Comparison of ENCODE assay signal across 24 mouse cellular contexts in genomic region chr13:6924136-6924535, GRCm38 (mm10).
DNase-seq lines count a peak whose midpoint lies in the region; ATAC-seq lines count a peak whose summit lies in the region.
"Had no signal": no experiment of that assay in that cellular context is flagged by ENCODE, and none has a peak within 500 bp of the region (broad histone marks: within the 10 kb centered on the region; RNA-seq: fewer than 3 reads in every experiment).

No protein-coding gene starts in this region.

- H3K36me3 ChIP-seq in kidney, embryonic 16.5 days (ENCODE audit: insufficient read depth, low read length) = no peaks in the 10 kb centered on the region
- H3K36me3 ChIP-seq: G1E had no signal

- H3K9me3 ChIP-seq in kidney, embryonic 16.5 days (ENCODE audit: low read length) = no peaks in the 10 kb centered on the region
- H3K9me3 ChIP-seq: G1E had no signal

- H3K27me3 ChIP-seq in kidney, embryonic 16.5 days (ENCODE audit: insufficient read depth, low read length) = no peaks in the 10 kb centered on the region
- H3K27me3 ChIP-seq: CH12.LX had no signal

- no peak for ATAC-seq in kidney, embryonic 16.5 days (ENCODE audit: low FRiP score, low TSS enrichment)
- ATAC-seq: activated CD4-positive, CD25-positive, alpha-beta regulatory T cell, adult 4 months; CD4-positive, CD25-positive, alpha-beta regulatory T cell, adult 4 months; Patski had no signal

- no peaks in the 10 kb centered on the region for H3K4me1 ChIP-seq in kidney, embryonic 16.5 days (ENCODE audit: insufficient read depth, low read length)

- H3K4me3 ChIP-seq in kidney, embryonic 16.5 days (ENCODE audit: low read length) = no peak overlapping the region

- H3K27ac ChIP-seq in kidney, embryonic 16.5 days (ENCODE audit: low read length) = no peak overlapping the region

- no peak overlapping the region for H3K4me2 ChIP-seq in kidney, embryonic 16.5 days (replicated peaks; ENCODE audit: low read depth, low read length)

- H3K9ac ChIP-seq in kidney, embryonic 16.5 days (replicated peaks; ENCODE audit: low read length) = no peak overlapping the region

- peak; percentile 10 for DNase-seq in adrenal gland, adult 2 months
- no peak for DNase-seq in adrenal gland, adult 18-20 months (ENCODE audit: low spot score in 2 of 2)
- peak; percentile 11 for DNase-seq in 416B (ENCODE audit: low read depth)
- DNase-seq in Muller cell, postnatal 12 days (ENCODE audit: inconsistent ontology term) = peak; percentile 76
- DNase-seq in cerebellum, postnatal 10 days = no peak
- DNase-seq: adrenal gland, adult 8-10 months; adrenal gland, postnatal 10 days; adrenal gland, postnatal 14 days; adrenal gland, postnatal 25 days; adrenal gland, postnatal 36 days; B cell, adult 2 months; cerebellum, adult 11 months; cerebellum, adult 11-12 months; cerebellum, adult 18-20 months; cerebellum, adult 2 months; cerebellum, adult 8-10 months; cerebellum, adult 9-10 months; cerebellum, adult 9-11 months had no signal

Comparison
In these comparisons a context has a peak if more than half of its experiments do, and no peak if none do; other contexts are left out.
1. DNase-seq: peak in adrenal gland, adult 2 months (single experiment), 416B (single experiment) and Muller cell, postnatal 12 days (single experiment); none in adrenal gland, adult 18-20 months (0 of 2) and cerebellum, postnatal 10 days (0 of 2).